Mouse (Mus musculus): Measurements from ENCODE around the gene Usp15. TPM values are rescaled to one million over a fixed set of nuclear protein-coding genes. Genes with fewer than 3 reads are reported as not detected.

The Usp15 gene
- polyA plus RNA-seq, 1 experiment = 52.4 TPM

- H3K4me1 ChIP-seq (ENCODE audit: control insufficient read depth, insufficient read depth, low read length) = peaks cover 5% of the 10 kb centered on the region; the same call in 1 of the 2 replicates
- no peak overlapping the region for H3K27ac ChIP-seq (ENCODE audit: insufficient read depth, low read length)
- no peak for DNase-seq
- no peaks in the 10 kb centered on the region for H3K27me3 ChIP-seq (ENCODE audit: control insufficient read depth, insufficient read depth, low read length)
- WGBS = 89% methylated on average over 5 of the region's 5 CpGs
- H3K4me3 ChIP-seq (replicated peaks; ENCODE audit: insufficient read depth, low read depth, low read length) = no peak overlapping the region
- TF ChIP-seq POLR2A (IDR thresholded peaks at IDR 0.05; ENCODE audit: borderline replicate concordance, insufficient read depth, low read length) (no peak), CTCF (IDR thresholded peaks at IDR 0.05; ENCODE audit: borderline replicate concordance, insufficient read depth, low read depth, low read length) (no peak)
These were observed 4.6 kb upstream of the Usp15 start for GRCm38 (mm10) chr10:123201436-123201835.

GRCm38 (mm10) chr10:123200996-123201395 is 4.2 kb upstream of the Usp15 start:
- Histone ChIP-seq H3K4me1 (ENCODE audit: control insufficient read depth, insufficient read depth, low read length) (peaks cover 5% of the 10 kb centered on the region; the same call in 1 of the 2 replicates), H3K4me3 (replicated peaks; ENCODE audit: insufficient read depth, low read depth, low read length) (no peak overlapping the region), H3K27ac (ENCODE audit: insufficient read depth, low read length) (no peak overlapping the region), H3K27me3 (ENCODE audit: control insufficient read depth, insufficient read depth, low read length) (no peaks in the 10 kb centered on the region)
- no peak for TF ChIP-seq CTCF (IDR thresholded peaks at IDR 0.05; ENCODE audit: borderline replicate concordance, insufficient read depth, low read depth, low read length)
- no peak for TF ChIP-seq POLR2A (IDR thresholded peaks at IDR 0.05; ENCODE audit: borderline replicate concordance, insufficient read depth, low read length)
- no peak for DNase-seq
- 94% methylated on average over 5 of the region's 5 CpGs for WGBS

GRCm38 (mm10) chr10:123200320-123200659 is 3.5 kb upstream of the Usp15 start:
- 92% methylated on average over 8 of the region's 8 CpGs for WGBS
- Histone ChIP-seq H3K4me1 (ENCODE audit: control insufficient read depth, insufficient read depth, low read length) (peaks cover 5% of the 10 kb centered on the region; the same call in 1 of the 2 replicates), H3K27ac (ENCODE audit: insufficient read depth, low read length) (no peak overlapping the region), H3K4me3 (replicated peaks; ENCODE audit: insufficient read depth, low read depth, low read length) (no peak overlapping the region), H3K27me3 (ENCODE audit: control insufficient read depth, insufficient read depth, low read length) (no peaks in the 10 kb centered on the region)
- no peak for DNase-seq
- no peak for TF ChIP-seq CTCF (IDR thresholded peaks at IDR 0.05; ENCODE audit: borderline replicate concordance, insufficient read depth, low read depth, low read length)
- TF ChIP-seq POLR2A (IDR thresholded peaks at IDR 0.05; ENCODE audit: borderline replicate concordance, insufficient read depth, low read length) = no peak

GRCm38 (mm10) chr10:123199615-123200319 is 3.0 kb upstream of the Usp15 start:
- TF ChIP-seq POLR2A (IDR thresholded peaks at IDR 0.05; ENCODE audit: borderline replicate concordance, insufficient read depth, low read length) (no peak), CTCF (IDR thresholded peaks at IDR 0.05; ENCODE audit: borderline replicate concordance, insufficient read depth, low read depth, low read length) (no peak)
- peaks cover 5% of the 10 kb centered on the region; the same call in 1 of the 2 replicates for H3K4me1 ChIP-seq (ENCODE audit: control insufficient read depth, insufficient read depth, low read length)
- 83% methylated on average over 19 of the region's 19 CpGs for WGBS
- no peaks in the 10 kb centered on the region for H3K27me3 ChIP-seq (ENCODE audit: control insufficient read depth, insufficient read depth, low read length)
- no peak for DNase-seq
- no peak overlapping the region for H3K27ac ChIP-seq (ENCODE audit: insufficient read depth, low read length)
- no peak overlapping the region for H3K4me3 ChIP-seq (replicated peaks; ENCODE audit: insufficient read depth, low read depth, low read length)

GRCm38 (mm10) chr10:123199119-123199518 is 2.3 kb upstream of the Usp15 start:
- Histone ChIP-seq H3K4me1 (ENCODE audit: control insufficient read depth, insufficient read depth, low read length) (peaks cover 5% of the 10 kb centered on the region; the same call in 1 of the 2 replicates), H3K4me3 (replicated peaks; ENCODE audit: insufficient read depth, low read depth, low read length) (no peak overlapping the region), H3K27me3 (ENCODE audit: control insufficient read depth, insufficient read depth, low read length) (no peaks in the 10 kb centered on the region), H3K27ac (ENCODE audit: insufficient read depth, low read length) (no peak overlapping the region)
- TF ChIP-seq POLR2A (IDR thresholded peaks at IDR 0.05; ENCODE audit: borderline replicate concordance, insufficient read depth, low read length) (no peak), CTCF (IDR thresholded peaks at IDR 0.05; ENCODE audit: borderline replicate concordance, insufficient read depth, low read depth, low read length) (no peak)
- 55% methylated on average over 3 of the region's 3 CpGs for WGBS
- DNase-seq = no peak

- 80% methylated on average over 5 of the region's 5 CpGs for WGBS
- no peak for DNase-seq
These were observed 1.4 kb upstream of the Usp15 start for GRCm38 (mm10) chr10:123198183-123198582.

GRCm38 (mm10) chr10:123195961-123196834 is 597 bp downstream of the Usp15 start:
- peaks cover 6% of the 10 kb centered on the region for H3K4me1 ChIP-seq (ENCODE audit: control insufficient read depth, insufficient read depth, low read length)
- DNase-seq = no peak
- H3K4me3 ChIP-seq (replicated peaks; ENCODE audit: insufficient read depth, low read depth, low read length) = peak overlapping the region; percentile 92
- WGBS = 2% methylated on average over 52 of the region's 66 CpGs
- TF ChIP-seq POLR2A (IDR thresholded peaks at IDR 0.05; ENCODE audit: borderline replicate concordance, insufficient read depth, low read length) (no peak), CTCF (IDR thresholded peaks at IDR 0.05; ENCODE audit: borderline replicate concordance, insufficient read depth, low read depth, low read length) (no peak)
- H3K27ac ChIP-seq (ENCODE audit: insufficient read depth, low read length) = peak overlapping the region; percentile 99
- no peaks in the 10 kb centered on the region for H3K27me3 ChIP-seq (ENCODE audit: control insufficient read depth, insufficient read depth, low read length)

More at GRCm38 (mm10) chr10:123198183-123198582, 1.4 kb upstream of the Usp15 start:
- no peak overlapping the region for H3K4me3 ChIP-seq (replicated peaks; ENCODE audit: insufficient read depth, low read depth, low read length)
- peaks cover 5% of the 10 kb centered on the region; the same call in 1 of the 2 replicates for H3K4me1 ChIP-seq (ENCODE audit: control insufficient read depth, insufficient read depth, low read length)
- no peak overlapping the region for H3K27ac ChIP-seq (ENCODE audit: insufficient read depth, low read length)
- H3K27me3 ChIP-seq (ENCODE audit: control insufficient read depth, insufficient read depth, low read length) = no peaks in the 10 kb centered on the region
- no peak for TF ChIP-seq CTCF (IDR thresholded peaks at IDR 0.05; ENCODE audit: borderline replicate concordance, insufficient read depth, low read depth, low read length)
- TF ChIP-seq POLR2A (IDR thresholded peaks at IDR 0.05; ENCODE audit: borderline replicate concordance, insufficient read depth, low read length) = no peak
